Mouse (Mus musculus): ENCODE measurements around the gene Sun3.

Sun3 gene

DNA sequence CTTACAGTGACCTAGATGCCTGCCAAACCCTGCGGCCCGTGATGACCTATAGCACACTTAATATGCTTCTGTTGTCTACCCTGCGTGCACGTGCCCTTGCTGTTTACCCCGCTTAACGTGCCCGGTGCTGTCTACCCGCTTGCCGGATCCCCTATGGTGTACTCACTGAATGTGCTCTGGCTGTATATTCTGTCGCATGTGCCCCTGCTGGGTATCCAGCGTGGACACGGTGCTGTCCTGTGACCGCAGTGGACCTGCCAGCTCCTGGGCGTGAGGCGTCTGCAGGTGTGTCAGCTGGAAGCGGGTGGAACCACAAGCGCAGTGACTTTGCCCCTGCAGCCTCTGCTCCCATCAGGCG is at the start of gene Sun3:
Gene Sun3, minus strand, starts transcription at position 289 of the 358 bp plus-strand sequence.
- DNase-seq, result no peak

GRCm38 (mm10) chr11:9076444-9076843 is 27.7 kb upstream of the Sun3 start:
- DNase-seq, result no peak

GRCm38 (mm10) chr11:9060484-9060883 is 11.7 kb upstream of the Sun3 start:
- no peak for DNase-seq

DNA sequence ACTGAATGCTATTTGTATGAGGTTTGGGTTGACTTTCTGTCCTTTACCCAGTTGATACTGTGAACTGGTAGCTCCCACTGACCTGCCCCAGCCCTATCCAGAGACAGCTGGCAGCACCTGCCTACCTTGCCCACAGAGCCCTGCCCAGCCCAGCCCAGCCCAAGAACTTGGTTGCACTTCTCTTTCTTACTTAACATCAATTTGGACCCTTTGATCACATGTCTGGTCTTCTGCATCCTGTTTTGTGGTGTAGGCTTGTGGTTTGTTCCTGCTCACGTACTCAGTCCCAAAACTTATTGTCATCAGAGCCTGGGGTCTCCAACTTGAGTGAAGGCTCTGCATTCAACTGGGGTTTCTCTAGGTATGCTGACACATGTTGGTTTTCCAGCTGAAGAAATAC is 11.2 kb upstream of the Sun3 start:
- DNase-seq, result no peak

- no peak for DNase-seq
Observed at GRCm38 (mm10) chr11:9057711-9058110, 8.9 kb upstream of the Sun3 start.

DNA sequence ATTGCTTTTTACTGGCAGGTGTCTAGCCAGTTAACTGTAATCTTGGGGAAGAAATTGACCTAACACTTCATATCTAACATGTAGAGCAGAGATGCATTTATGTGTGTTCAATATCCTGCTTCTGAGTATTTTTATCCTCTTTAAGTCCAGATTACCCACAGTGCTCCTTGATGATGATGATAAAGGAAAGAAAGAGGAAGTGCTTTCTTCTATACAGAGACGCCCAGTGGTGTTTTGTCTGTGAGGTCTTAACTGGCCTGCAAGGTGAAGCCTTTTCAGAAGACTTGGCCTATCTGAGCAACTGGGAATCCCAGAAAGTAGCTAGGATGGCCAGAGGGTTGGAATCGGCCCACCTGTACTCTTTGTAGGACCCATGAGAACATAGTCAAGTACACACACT is 8.1 kb upstream of the Sun3 start:
- no peak for DNase-seq

DNA sequence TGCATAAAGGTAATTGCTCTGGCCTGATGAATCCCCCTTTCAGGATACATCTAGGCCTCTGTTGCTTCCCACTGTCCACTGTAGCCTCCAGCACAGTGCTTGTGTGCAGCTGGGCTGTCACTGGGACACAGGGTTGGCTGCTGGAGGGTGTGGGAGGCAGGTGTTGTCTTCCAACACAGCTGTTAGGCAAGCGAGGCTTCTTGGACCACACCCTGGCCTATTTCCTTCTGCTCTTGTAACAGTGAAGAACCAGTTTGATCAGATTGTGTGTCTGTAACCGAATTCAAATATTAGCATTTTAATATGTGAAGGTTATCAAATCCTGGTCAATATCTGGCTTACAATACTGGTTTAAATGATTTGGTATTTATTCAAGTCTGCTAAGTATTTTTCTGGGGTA is 3.1 kb upstream of the Sun3 start:
- DNase-seq, result no peak

DNA sequence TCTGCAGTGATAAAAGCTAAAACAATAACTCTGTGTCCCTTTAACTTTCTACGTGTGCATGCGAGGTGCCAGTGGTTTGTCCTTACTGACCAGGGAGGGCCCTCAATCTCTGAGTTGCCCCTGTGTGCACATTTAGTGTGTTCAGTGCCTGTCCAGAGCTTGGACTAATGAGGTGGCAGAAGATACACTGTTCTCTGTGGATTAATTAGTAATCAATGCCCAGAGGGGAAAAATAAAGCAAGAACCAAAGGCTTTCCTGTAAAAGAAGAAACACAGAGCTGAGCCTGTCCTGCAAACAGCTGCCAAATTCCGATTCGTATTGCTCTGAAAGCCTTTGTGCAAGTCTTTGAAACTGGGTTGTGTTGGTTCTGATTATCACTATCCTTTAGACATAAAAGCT is 1.4 kb upstream of the Sun3 start:
- DNase-seq, result no peak

- DNase-seq, result peak; percentile 11 to 32
Observed at GRCm38 (mm10) chr11:9048011-9048702, 634 bp downstream of the Sun3 start, which contains the start of gene Gm11992. Gene Gm11992, plus strand, starts transcription at chr11:9048594.

DNA sequence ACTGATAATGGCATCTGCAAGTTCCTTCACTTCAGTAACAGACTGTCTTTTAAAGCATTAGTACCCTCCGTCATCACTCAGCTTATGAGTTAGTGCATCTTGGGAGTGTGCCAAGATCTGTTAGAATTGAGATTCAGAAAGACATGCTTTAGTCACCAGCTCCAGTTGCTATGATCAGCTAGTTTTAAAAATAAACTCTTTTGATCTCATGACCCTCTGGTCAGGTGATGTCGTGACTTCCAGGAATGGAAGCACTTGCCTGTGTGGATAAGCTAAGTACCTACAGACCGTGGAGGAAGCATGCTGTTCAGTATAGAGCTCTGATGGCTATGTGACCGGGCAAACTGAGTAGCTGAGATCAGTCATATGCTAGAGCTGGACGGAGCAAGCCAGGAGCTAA is 1.7 kb downstream of the Sun3 start:
- no peak for DNase-seq

GRCm38 (mm10) chr11:9046546-9046945 is 2.2 kb downstream of the Sun3 start:
- no peak for DNase-seq

GRCm38 (mm10) chr11:9031530-9031929 is 17.3 kb downstream of the Sun3 start:
- no peak for DNase-seq

- DNase-seq, result no peak
Observed at GRCm38 (mm10) chr11:9025211-9025610, 23.6 kb downstream of the Sun3 start.

DNA sequence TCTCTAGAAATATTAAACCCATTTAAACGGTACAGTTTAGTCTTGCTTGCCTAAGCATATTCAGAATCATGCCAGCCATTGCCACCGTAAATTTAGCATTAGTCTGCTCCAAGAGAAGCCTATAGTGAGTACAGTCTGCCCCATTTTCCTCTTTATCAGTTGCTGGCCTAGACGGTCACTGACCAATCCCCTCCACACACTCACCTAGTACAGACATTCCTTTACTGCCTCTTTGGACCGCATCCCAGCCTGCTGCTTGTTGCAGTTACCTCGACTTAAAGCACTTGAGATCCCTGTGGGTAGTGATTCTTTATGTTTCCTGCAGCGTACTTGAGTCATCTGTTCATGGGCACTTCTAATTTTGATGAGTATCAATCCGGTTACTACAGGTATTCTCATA is 24.0 kb downstream of the Sun3 start:
- DNase-seq, result no peak

GRCm38 (mm10) chr11:9020207-9020606 is 28.6 kb downstream of the Sun3 start:
- no peak for DNase-seq

- DNase-seq, result no peak
Observed at GRCm38 (mm10) chr11:9018491-9019267, 30.1 kb downstream of the Sun3 start.

DNA sequence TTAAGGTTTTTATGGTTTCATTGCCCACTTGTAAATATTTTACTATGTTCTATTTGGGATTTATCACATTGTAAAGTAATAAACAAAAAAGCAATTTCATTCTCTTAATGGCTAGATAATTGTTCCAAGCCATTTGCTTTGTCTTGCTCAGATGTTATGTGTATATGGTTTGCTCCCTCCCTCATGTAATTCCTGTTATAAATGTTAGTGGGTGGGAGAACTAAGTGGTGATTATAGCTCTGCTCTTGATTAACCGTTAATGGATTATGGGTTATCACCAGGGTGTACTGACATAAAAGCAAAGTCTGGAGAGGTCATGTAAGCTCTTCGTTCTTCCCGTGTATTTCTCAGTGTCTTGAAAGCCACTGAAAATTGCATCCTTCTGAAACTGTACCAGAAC is 34.1 kb downstream of the Sun3 start:
- DNase-seq, result no peak

DNA sequence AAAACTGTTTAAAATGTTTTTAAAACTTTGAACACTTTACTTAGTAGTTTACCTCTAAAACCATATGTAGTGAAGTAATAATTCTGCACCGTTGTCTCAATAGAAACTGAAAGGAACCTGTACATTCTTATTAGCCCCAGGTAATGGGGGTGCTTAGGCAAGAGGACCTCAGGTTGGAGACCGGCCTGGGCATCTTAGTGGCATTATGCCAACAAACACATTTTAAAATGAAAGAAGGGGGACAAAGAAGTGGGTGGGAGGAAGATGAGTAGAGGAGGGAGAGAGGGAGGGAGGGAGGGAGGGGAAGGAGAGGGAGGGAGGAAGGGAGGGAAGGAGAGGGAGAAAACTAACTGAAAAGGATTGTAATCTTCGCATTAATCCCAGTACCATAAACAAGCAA is 37.4 kb downstream of the Sun3 start:
- no peak for DNase-seq

DNA sequence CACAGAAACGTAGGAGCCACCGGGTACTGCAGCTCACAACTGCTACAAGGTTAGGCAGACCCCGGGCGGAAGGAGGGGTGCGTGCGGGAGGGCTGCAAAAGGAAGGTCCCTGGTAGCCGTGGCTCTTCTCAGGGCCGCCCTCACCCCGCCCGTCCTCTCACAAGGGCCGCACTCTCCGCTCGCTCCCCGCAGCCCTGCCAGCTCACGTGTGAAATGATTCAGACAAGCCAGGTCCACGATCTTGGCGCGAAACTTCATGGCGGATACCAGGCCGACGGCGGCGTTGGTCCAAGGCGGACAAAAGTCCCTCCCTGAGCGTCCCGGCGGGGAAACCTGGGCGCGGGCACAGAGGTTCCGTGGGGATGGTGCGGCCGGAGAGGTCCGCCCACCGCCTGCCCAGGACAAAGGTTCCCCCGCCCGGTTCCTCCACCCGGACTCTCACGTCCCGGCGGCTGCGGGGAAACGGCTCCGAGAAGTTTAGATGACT is 37.9 kb downstream of the Sun3 start, which contains the start of gene Hus1:
Gene Hus1, minus strand, starts transcription at position 339 of the 487 bp plus-strand sequence.
- DNase-seq, result peak; percentile 64 to 84

DNA sequence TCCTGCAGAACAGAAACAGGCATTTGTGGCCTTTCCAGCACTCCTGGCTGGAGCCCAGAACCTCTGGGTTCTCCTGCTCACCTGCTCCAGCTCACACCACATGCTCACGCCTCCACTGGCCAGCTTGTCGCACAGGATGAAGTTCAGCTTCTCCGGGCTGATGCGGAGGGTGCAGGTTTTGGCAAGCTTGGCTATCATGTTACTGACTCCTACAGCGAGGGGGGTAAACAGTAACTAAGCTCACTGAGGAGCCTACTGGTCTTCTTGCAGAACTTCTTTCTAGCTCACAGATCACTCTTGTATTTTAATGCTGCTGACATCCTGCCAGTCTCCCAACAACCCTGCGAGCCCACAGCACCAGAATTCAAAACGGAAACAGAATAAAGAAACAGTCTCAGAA is 38.4 kb downstream of the Sun3 start:
- DNase-seq, result peak in 1 of 2 experiments; percentile 5

- no peak for DNase-seq
Observed at GRCm38 (mm10) chr11:9008761-9009160, 40.0 kb downstream of the Sun3 start.

- DNase-seq, result no peak
Observed at GRCm38 (mm10) chr11:8988084-8988483, 60.7 kb downstream of the Sun3 start.

GRCm38 (mm10) chr11:8986058-8986457 is 62.7 kb downstream of the Sun3 start:
- no peak for DNase-seq

GRCm38 (mm10) chr11:8983237-8983861 is 65.4 kb downstream of the Sun3 start:
- peak; percentile 12 to 70 for DNase-seq
